Mouse (Mus musculus): Measurements from ENCODE around the gene Micall2.

DNA sequence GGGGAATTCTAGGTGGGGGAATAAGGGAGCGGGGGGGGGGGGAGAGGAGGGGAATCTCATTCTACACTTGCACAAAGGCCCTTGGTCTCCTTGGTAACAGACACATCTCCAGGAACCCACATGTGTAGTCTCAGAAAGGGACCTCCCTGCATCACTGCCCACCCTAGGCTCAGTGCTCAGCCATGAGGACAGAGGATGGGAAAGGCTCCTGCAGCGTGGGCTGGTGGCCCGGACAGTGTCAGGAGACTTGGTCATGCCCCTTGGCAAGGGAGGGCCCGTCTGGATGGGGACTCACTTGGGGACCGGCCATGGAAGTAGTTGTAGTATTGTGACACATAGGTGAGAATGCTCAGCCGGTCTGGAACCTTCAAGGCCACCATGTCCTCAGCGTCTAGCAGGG, 17.2 kb downstream of the Micall2 start:
- no peak for TF ChIP-seq CTCF (IDR thresholded peaks at IDR 0.05; ENCODE audit: extremely low read depth, insufficient read depth, insufficient read length, insufficient replicate concordance)
- TF ChIP-seq POLR2A (IDR thresholded peaks at IDR 0.05; ENCODE audit: low read depth, low read length): no peak

Data from spleen, adult 2 months (tissue).